Mouse (Mus musculus) limb, embryonic 12.5 days (tissue): ENCODE data around the gene Tnfaip2. TPM values are rescaled to one million over a fixed set of nuclear protein-coding genes. Genes with fewer than 3 reads are reported as not detected.

Source experiments
- ATAC-seq: fragments of 200-750 bp; cut with Nextera tagmentation; 2 replicates; pipeline ENCODE4 v1.8.0; 2017; ENCODE audit warnings: low read depth, moderate TSS enrichment; ENCODE audit not compliant: insufficient number of reproducible peaks, insufficient read depth, low FRiP score, low TSS enrichment
- H3K27ac ChIP-seq: fragments of 300-500 bp; sonication (generic); 2 replicates; pipeline ENCODE4 v1.5.1; 2016; ENCODE audit warnings: mild to moderate bottlenecking, moderate library complexity
- H3K27me3 ChIP-seq: fragments of 300-500 bp; sonication (generic); 2 replicates; pipeline ENCODE4 v1.6.1; 2016; ENCODE audit warnings: mild to moderate bottlenecking, moderate library complexity
- H3K36me3 ChIP-seq: fragments of 300-500 bp; sonication (generic); 2 replicates; pipeline ENCODE4 v1.6.1; 2016; ENCODE audit warnings: mild to moderate bottlenecking, moderate library complexity
- H3K4me1 ChIP-seq: fragments of 300-500 bp; sonication (generic); replicated peaks from 2 replicates; pipeline ENCODE4 v1.6.1; 2016
- H3K4me2 ChIP-seq: fragments of 300-500 bp; sonication (generic); 2 replicates; pipeline ENCODE4 v1.6.1; 2016; ENCODE audit warnings: mild to moderate bottlenecking, moderate library complexity
- H3K4me3 ChIP-seq: fragments of 300-500 bp; sonication (generic); replicated peaks from 2 replicates; pipeline ENCODE4 v1.5.1; 2016; ENCODE audit warnings: mild to moderate bottlenecking
- H3K9ac ChIP-seq: fragments of 300-500 bp; sonication (generic); replicated peaks from 2 replicates; pipeline ENCODE4 v1.6.1; 2016; ENCODE audit warnings: mild to moderate bottlenecking, moderate library complexity
- H3K9me3 ChIP-seq: fragments of 300-500 bp; sonication (generic); 2 replicates; pipeline ENCODE4 v1.6.1; 2016; ENCODE audit warnings: mild to moderate bottlenecking, moderate library complexity
- WGBS: fragments of 180-500 bp; shearing (Covaris S2); methylation state at CpG from one replicate; pipeline ENCODE4 v1.1.7; 2016; 5-methylcytosine and 5-hydroxymethylcytosine counted together
- polyA plus RNA-seq: library from polyadenylated mRNA; unstranded; fragments of >200 nt; fragmentation: Nextera tagmentation; extraction: Ambion mirVana; gene quantifications from 2 replicates; pipeline ENCODE4 v1.2.1, GENCODE M21; 2016

Tnfaip2 gene
- polyA plus RNA-seq: 4.1 and 5.3 TPM in 2 replicates

GRCm38 (mm10) chr12:111442309-111443010 is at the start of gene Tnfaip2:
Tnfaip2 (plus strand) TSS chr12:111442469.
- under 1% methylated on average over 48 of the region's 48 CpGs for WGBS
- no peak within 1 kb of the TSS for H3K27ac ChIP-seq
- ATAC-seq: peak; percentile 69; the same call in 1 of the 2 replicates

GRCm38 (mm10) chr12:111394008-111394407 is 48.3 kb upstream of the Tnfaip2 start:
- 85% methylated on average over 6 of the region's 6 CpGs for WGBS
- ATAC-seq: no peak
- Histone ChIP-seq H3K4me1 (no peaks in the 10 kb centered on the region), H3K36me3 (no peaks in the 10 kb centered on the region), H3K27me3 (peaks cover 31% of the 10 kb centered on the region), H3K9ac (no peak overlapping the region), H3K27ac (no peak overlapping the region), H3K4me2 (no peak overlapping the region), H3K9me3 (no peaks in the 10 kb centered on the region), H3K4me3 (no peak overlapping the region)

More at GRCm38 (mm10) chr12:111442309-111443010, at the start of gene Tnfaip2:
- H3K36me3 ChIP-seq: no peaks in the 10 kb centered on the region
- peak within 1 kb of the TSS; percentile 45 for H3K4me3 ChIP-seq
- H3K9me3 ChIP-seq: no peaks in the 10 kb centered on the region
- H3K27me3 ChIP-seq: peaks cover 96% of the 10 kb centered on the region
- peak within 1 kb of the TSS; percentile 37; the same call in 1 of the 2 replicates for H3K9ac ChIP-seq
- H3K4me1 ChIP-seq: peaks cover 23% of the 10 kb centered on the region
- H3K4me2 ChIP-seq: peak within 1 kb of the TSS; percentile 79

- 68% methylated on average over 5 of the region's 5 CpGs for WGBS
- peaks cover 40% of the 10 kb centered on the region for H3K27me3 ChIP-seq
- H3K4me3 ChIP-seq: no peak overlapping the region
- no peak for ATAC-seq
- no peaks in the 10 kb centered on the region for H3K9me3 ChIP-seq
- H3K9ac ChIP-seq: no peak overlapping the region
- H3K4me1 ChIP-seq: peaks cover 5% of the 10 kb centered on the region
- H3K4me2 ChIP-seq: no peak overlapping the region
- no peaks in the 10 kb centered on the region for H3K36me3 ChIP-seq
- H3K27ac ChIP-seq: no peak overlapping the region
Observed at GRCm38 (mm10) chr12:111396997-111397396, 45.3 kb upstream of the Tnfaip2 start.

- peaks cover 62% of the 10 kb centered on the region for H3K27me3 ChIP-seq
- H3K4me2 ChIP-seq: no peak overlapping the region
- ATAC-seq: peak; percentile 74; the same call in 1 of the 2 replicates
- WGBS: 15% methylated on average over 15 of the region's 15 CpGs
- no peak overlapping the region for H3K27ac ChIP-seq
- H3K36me3 ChIP-seq: no peaks in the 10 kb centered on the region
- H3K4me1 ChIP-seq: peaks cover 9% of the 10 kb centered on the region
- H3K4me3 ChIP-seq: no peak overlapping the region
- H3K9me3 ChIP-seq: no peaks in the 10 kb centered on the region
- H3K9ac ChIP-seq: no peak overlapping the region; the same call in 1 of the 2 replicates
Observed at GRCm38 (mm10) chr12:111401454-111402184, 40.6 kb upstream of the Tnfaip2 start.

GRCm38 (mm10) chr12:111404880-111405279 is 37.4 kb upstream of the Tnfaip2 start:
- Histone ChIP-seq H3K9me3 (no peaks in the 10 kb centered on the region), H3K9ac (no peak overlapping the region), H3K4me1 (peaks cover 13% of the 10 kb centered on the region), H3K4me2 (no peak overlapping the region), H3K4me3 (no peak overlapping the region), H3K27ac (no peak overlapping the region), H3K36me3 (no peaks in the 10 kb centered on the region), H3K27me3 (peaks cover 67% of the 10 kb centered on the region)
- no peak for ATAC-seq
- 54% methylated on average over 10 of the region's 10 CpGs for WGBS

- Histone ChIP-seq H3K27me3 (peaks cover 83% of the 10 kb centered on the region), H3K9ac (no peak within 1 kb of the TSS)
- WGBS: 1% methylated on average over 24 of the region's 24 CpGs
Observed at GRCm38 (mm10) chr12:111406622-111407021, 35.6 kb upstream of the Tnfaip2 start, which contains the start of gene Lbhd2. Lbhd2 (plus strand) TSS chr12:111406809.

GRCm38 (mm10) chr12:111409583-111409982 is 32.7 kb upstream of the Tnfaip2 start:
- H3K4me3 ChIP-seq: no peak overlapping the region
- peaks cover 29% of the 10 kb centered on the region for H3K4me1 ChIP-seq
- no peak overlapping the region for H3K9ac ChIP-seq
- no peak overlapping the region for H3K27ac ChIP-seq
- no peaks in the 10 kb centered on the region for H3K9me3 ChIP-seq
- H3K4me2 ChIP-seq: no peak overlapping the region
- ATAC-seq: no peak
- no peaks in the 10 kb centered on the region for H3K36me3 ChIP-seq
- H3K27me3 ChIP-seq: peaks cover 75% of the 10 kb centered on the region
- WGBS: 30% methylated on average over 5 of the region's 5 CpGs

More at GRCm38 (mm10) chr12:111406622-111407021, 35.6 kb upstream of the Tnfaip2 start, which contains the start of gene Lbhd2:
- Histone ChIP-seq H3K4me2 (peak within 1 kb of the TSS; percentile 56), H3K4me3 (peak within 1 kb of the TSS; percentile 29), H3K27ac (no peak within 1 kb of the TSS), H3K36me3 (no peaks in the 10 kb centered on the region), H3K4me1 (peaks cover 15% of the 10 kb centered on the region), H3K9me3 (no peaks in the 10 kb centered on the region)
- no peak for ATAC-seq

GRCm38 (mm10) chr12:111411631-111412355 is 30.5 kb upstream of the Tnfaip2 start:
- H3K27ac ChIP-seq: peak overlapping the region; percentile 78
- no peak for ATAC-seq
- 71% methylated on average over 8 of the region's 8 CpGs for whole genome bisulfite sequencing

GRCm38 (mm10) chr12:111412581-111413284 is 29.5 kb upstream of the Tnfaip2 start:
- peak overlapping the region; percentile 78 for H3K27ac ChIP-seq
- peaks cover 67% of the 10 kb centered on the region for H3K27me3 ChIP-seq
- peak; percentile 10; the same call in 1 of the 2 replicates for ATAC-seq
- H3K9me3 ChIP-seq: no peaks in the 10 kb centered on the region
- 13% methylated on average over 12 of the region's 12 CpGs for WGBS
- H3K9ac ChIP-seq: no peak overlapping the region
- peak overlapping the region; percentile 38 for H3K4me3 ChIP-seq
- peaks cover 36% of the 10 kb centered on the region for H3K4me1 ChIP-seq
- H3K36me3 ChIP-seq: no peaks in the 10 kb centered on the region
- peak overlapping the region; percentile 62 for H3K4me2 ChIP-seq

More at GRCm38 (mm10) chr12:111411631-111412355, 30.5 kb upstream of the Tnfaip2 start:
- no peak overlapping the region for H3K4me2 ChIP-seq
- no peaks in the 10 kb centered on the region for H3K9me3 ChIP-seq
- H3K4me1 ChIP-seq: peaks cover 28% of the 10 kb centered on the region
- H3K27me3 ChIP-seq: peaks cover 67% of the 10 kb centered on the region
- H3K4me3 ChIP-seq: no peak overlapping the region
- H3K36me3 ChIP-seq: no peaks in the 10 kb centered on the region
- no peak overlapping the region for H3K9ac ChIP-seq

- peak; percentile 78 for ATAC-seq
- H3K9me3 ChIP-seq: no peaks in the 10 kb centered on the region
- no peaks in the 10 kb centered on the region for H3K36me3 ChIP-seq
- H3K4me1 ChIP-seq: peaks cover 37% of the 10 kb centered on the region
- H3K27ac ChIP-seq: peak overlapping the region; percentile 78
- WGBS: 2% methylated on average over 21 of the region's 21 CpGs
- no peak overlapping the region for H3K9ac ChIP-seq
- H3K4me3 ChIP-seq: peak overlapping the region; percentile 38
- peak overlapping the region; percentile 62 for H3K4me2 ChIP-seq
- H3K27me3 ChIP-seq: peaks cover 67% of the 10 kb centered on the region
Observed at GRCm38 (mm10) chr12:111413300-111413699, 29.0 kb upstream of the Tnfaip2 start.
